Mouse (Mus musculus): ENCODE data around the gene Ublcp1.
A peak's percentile ranks its signal among the peaks of the same experiment; 100 is the strongest.

Gene Ublcp1

DNA sequence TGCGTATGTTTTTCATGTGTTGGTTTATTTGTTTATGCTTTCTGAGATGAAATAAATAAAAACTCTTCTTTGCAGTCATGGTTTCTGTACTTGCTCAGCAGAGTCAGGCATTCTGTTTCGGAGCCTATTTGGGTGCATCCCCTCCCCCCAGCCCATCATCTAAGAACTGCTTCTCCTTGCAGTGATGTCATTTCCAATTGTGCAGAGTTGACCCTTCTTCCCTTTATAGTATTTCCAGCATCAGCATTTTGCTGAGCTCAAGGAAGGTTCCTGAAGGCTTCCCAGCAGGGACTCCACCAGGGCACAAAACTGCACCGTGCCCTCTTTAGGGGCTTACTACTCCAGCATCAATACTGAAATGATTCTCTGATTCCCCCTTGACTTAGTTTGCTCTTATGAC, 55.7 kb downstream of the Ublcp1 start:
- DNase-seq = no peak

- no peak for DNase-seq
Observed at GRCm38 (mm10) chr11:44413371-44413770, 56.9 kb downstream of the Ublcp1 start.

GRCm38 (mm10) chr11:44412276-44412675, 58.0 kb downstream of the Ublcp1 start:
- no peak for DNase-seq

GRCm38 (mm10) chr11:44410413-44410812, 59.9 kb downstream of the Ublcp1 start:
- no peak for DNase-seq

GRCm38 (mm10) chr11:44408626-44409025, 61.7 kb downstream of the Ublcp1 start:
- no peak for DNase-seq

- peak; percentile 33 to 62 for DNase-seq
Observed at GRCm38 (mm10) chr11:44406457-44406856, 63.8 kb downstream of the Ublcp1 start.

DNA sequence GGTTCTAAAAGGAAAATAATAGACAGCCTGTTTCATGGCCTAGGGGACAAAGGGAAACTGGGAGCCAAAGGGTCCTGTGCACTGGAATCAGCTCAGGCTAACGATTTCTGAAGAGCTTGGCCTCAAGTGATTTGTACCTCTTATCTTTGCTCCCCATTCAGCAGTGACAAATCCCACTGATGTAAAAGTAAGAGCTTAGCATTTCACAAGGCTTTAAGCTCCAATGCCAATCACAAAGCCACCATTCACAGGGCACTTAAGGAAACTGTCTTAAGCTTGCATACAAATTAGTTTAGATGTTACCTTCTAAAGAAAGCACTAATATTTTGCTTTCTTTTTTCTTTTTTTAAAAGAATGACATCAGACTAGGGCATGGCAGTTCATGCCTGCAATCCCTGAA, 64.3 kb downstream of the Ublcp1 start:
- no peak for DNase-seq

DNA sequence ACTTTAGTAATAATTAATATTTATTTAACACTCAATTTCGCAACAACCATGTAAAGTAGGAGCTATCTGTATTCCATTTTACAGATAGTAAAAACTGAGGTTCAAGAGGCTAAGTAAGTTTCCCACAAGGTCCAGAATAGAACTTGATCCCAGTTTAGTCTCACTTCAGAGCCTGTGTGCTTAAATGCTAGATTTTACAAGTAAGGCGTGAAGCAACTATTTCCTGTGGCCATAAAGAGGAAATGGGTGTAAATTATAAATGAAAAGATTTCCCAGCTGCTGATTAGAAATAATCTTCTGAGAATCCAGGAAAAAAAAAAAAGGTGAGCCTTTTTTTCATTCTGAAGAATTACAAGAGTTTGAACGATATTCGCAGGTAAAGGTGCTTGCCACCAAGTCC, 65.2 kb downstream of the Ublcp1 start:
- no peak for DNase-seq
